Mouse (Mus musculus): ENCODE measurements around the gene Tmem120b. TPM values are rescaled to one million over a fixed set of nuclear protein-coding genes. Genes with fewer than 3 reads are reported as not detected.

The Tmem120b gene
- total and polyA plus RNA-seq, 2 experiments: 2.7 to 3.8 TPM

DNA sequence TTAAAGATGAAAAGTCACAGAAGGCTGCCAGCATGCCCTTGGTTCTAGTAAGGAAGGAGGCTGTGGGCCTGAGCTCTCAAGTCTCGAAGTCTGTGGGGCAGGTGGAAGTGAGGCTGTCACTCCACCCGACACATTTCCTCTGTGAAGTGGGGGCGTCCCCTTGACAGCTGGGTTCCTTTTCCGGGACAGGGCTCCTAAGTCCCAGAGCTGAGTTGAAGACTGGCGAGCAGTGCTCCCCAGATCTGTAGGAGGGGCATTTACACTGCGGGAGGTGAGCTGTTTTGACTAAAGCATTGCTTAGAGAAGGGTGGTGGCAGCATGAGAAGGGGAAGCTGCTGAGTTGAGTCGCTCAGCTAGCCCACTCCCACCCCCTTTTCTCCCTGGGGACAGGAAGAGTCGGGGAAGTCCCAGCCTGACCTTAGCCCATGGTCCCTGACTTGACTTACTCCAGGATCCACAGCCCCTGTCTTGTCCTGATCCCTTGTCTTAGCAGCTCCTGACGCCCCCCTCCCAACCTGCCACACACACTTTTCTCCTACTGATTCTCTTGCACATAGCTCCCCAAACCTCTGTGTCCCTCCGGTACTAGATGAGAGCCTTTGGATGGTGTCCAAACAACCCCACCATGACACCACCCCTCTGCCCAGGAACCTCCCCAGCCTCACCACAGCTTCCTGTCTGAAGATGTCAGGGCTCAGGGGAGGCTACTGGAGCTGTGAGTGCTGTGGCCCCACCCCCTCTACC lies 60.4 kb downstream of the Tmem120b start:
- H3K79me2 ChIP-seq (ENCODE audit: control insufficient read depth, insufficient read depth, low read length): no peaks in the 10 kb centered on the region
- peak; percentile 20 for DNase-seq (ENCODE audit: extremely low read depth, low read depth, low spot score)
- no peaks in the 10 kb centered on the region for H3K27me3 ChIP-seq (ENCODE audit: control insufficient read depth, insufficient read depth, low read length)
- 0 out of 2 replicates have a peak overlapping the region, but pooled peaks have one; percentile 8 for H3K9ac ChIP-seq (ENCODE audit: low read depth, low read length)
- H3K4me3 ChIP-seq (ENCODE audit: insufficient read depth, low read depth, low read length): no peak overlapping the region
- H3K36me3 ChIP-seq (ENCODE audit: control insufficient read depth, insufficient read depth, low read length): peaks cover 1% of the 10 kb centered on the region; the same call in 1 of the 2 replicates
- H3K4me1 ChIP-seq (ENCODE audit: control insufficient read depth, insufficient read depth, low read length): peaks cover 1% of the 10 kb centered on the region; the same call in 1 of the 2 replicates
- WGBS: 74% methylated on average over 10 of the region's 10 CpGs
- no peak for TF ChIP-seq POLR2A (IDR thresholded peaks at IDR 0.05; ENCODE audit: extremely low read depth, insufficient read depth, low read length)
- no peak for TF ChIP-seq CTCF (IDR thresholded peaks at IDR 0.05; ENCODE audit: low read depth, low read length)
- no peak overlapping the region for H3K27ac ChIP-seq (replicated peaks; ENCODE audit: insufficient read depth, low read depth, low read length)

- H3K9ac ChIP-seq (ENCODE audit: low read depth, low read length): no peak overlapping the region
- no peak for DNase-seq (ENCODE audit: extremely low read depth, low read depth, low spot score)
- H3K79me2 ChIP-seq (ENCODE audit: control insufficient read depth, insufficient read depth, low read length): no peaks in the 10 kb centered on the region
- peaks cover 6% of the 10 kb centered on the region for H3K4me1 ChIP-seq (ENCODE audit: control insufficient read depth, insufficient read depth, low read length)
- no peak overlapping the region for H3K4me3 ChIP-seq (ENCODE audit: insufficient read depth, low read depth, low read length)
- peaks cover 6% of the 10 kb centered on the region; the same call in 1 of the 2 replicates for H3K36me3 ChIP-seq (ENCODE audit: control insufficient read depth, insufficient read depth, low read length)
- WGBS: 90% methylated on average over 10 of the region's 10 CpGs
- no peaks in the 10 kb centered on the region for H3K27me3 ChIP-seq (ENCODE audit: control insufficient read depth, insufficient read depth, low read length)
- H3K27ac ChIP-seq (replicated peaks; ENCODE audit: insufficient read depth, low read depth, low read length): no peak overlapping the region
- TF ChIP-seq POLR2A (IDR thresholded peaks at IDR 0.05; ENCODE audit: extremely low read depth, insufficient read depth, low read length) (no peak), CTCF (IDR thresholded peaks at IDR 0.05; ENCODE audit: low read depth, low read length) (no peak)
Observed at GRCm38 (mm10) chr5:123129170-123129757, 61.0 kb downstream of the Tmem120b start.

DNA sequence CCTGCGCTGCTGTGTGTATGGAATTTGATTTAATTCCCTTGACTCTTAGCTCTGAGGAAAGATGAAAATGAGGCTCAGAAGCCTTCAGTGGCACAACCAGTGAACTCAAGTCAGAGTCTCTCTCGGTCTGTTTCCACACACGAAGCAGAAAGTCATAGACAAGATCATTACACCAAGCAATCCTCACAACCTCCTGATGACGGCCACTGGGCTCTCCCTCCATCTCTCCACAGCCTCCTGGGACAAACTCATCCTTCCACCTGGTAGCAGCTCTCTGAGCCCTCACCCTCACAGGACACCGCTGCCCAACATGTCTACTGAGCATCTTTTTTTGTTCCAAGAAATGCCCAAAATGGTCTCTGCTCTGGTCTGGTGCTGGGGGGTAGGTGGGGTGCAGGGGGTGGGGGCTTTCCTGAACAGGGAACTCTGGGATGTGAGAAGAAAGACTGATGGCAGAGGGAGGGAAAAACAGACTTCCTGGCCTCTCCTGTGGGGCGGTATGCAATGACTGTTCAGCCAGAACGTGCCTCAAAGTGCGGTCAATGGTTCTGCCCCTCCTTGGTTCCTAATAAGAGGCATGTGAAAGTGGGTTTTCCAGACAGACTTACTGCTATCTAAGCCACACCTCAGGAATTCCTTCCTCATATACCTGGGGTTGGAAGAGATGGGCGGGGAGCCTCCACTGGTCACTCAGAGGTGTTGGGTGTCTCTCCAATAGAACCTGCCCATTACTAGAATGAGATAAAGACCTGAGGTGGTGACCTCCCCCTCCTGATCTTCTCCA lies 62.0 kb downstream of the Tmem120b start:
- TF ChIP-seq POLR2A (IDR thresholded peaks at IDR 0.05; ENCODE audit: extremely low read depth, insufficient read depth, low read length): no peak
- no peak for TF ChIP-seq CTCF (IDR thresholded peaks at IDR 0.05; ENCODE audit: low read depth, low read length)
- Histone ChIP-seq H3K4me3 (ENCODE audit: insufficient read depth, low read depth, low read length) (no peak overlapping the region), H3K4me1 (ENCODE audit: control insufficient read depth, insufficient read depth, low read length) (peaks cover 14% of the 10 kb centered on the region), H3K9ac (ENCODE audit: low read depth, low read length) (no peak overlapping the region), H3K36me3 (ENCODE audit: control insufficient read depth, insufficient read depth, low read length) (peaks cover 6% of the 10 kb centered on the region; the same call in 1 of the 2 replicates), H3K27ac (replicated peaks; ENCODE audit: insufficient read depth, low read depth, low read length) (no peak overlapping the region), H3K79me2 (ENCODE audit: control insufficient read depth, insufficient read depth, low read length) (no peaks in the 10 kb centered on the region), H3K27me3 (ENCODE audit: control insufficient read depth, insufficient read depth, low read length) (no peaks in the 10 kb centered on the region)
- DNase-seq (ENCODE audit: extremely low read depth, low read depth, low spot score): no peak
- 96% methylated on average over 9 of the region's 9 CpGs for WGBS

DNA sequence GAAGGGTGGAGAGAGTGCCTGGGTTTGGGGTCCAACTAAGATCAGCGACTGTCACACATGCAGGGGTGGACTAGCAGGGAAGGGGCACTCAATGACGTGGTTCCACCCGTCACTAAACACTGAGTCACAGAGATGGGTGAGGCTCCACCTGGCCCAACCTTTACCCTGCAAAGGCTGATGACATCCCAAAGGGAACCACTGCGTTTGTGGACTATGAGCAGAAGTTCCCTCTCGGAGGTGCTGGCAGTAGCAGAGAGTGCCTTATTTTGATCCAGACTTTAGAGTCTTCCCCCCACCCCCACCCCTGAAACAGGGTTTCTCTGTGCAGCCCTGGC lies 62.6 kb downstream of the Tmem120b start:
- no peak overlapping the region for H3K4me3 ChIP-seq (ENCODE audit: insufficient read depth, low read depth, low read length)
- H3K9ac ChIP-seq (ENCODE audit: low read depth, low read length): no peak overlapping the region
- peaks cover 6% of the 10 kb centered on the region; the same call in 1 of the 2 replicates for H3K36me3 ChIP-seq (ENCODE audit: control insufficient read depth, insufficient read depth, low read length)
- 90% methylated on average over 5 of the region's 5 CpGs for WGBS
- DNase-seq (ENCODE audit: extremely low read depth, low read depth, low spot score): no peak
- no peaks in the 10 kb centered on the region for H3K27me3 ChIP-seq (ENCODE audit: control insufficient read depth, insufficient read depth, low read length)
- no peak for TF ChIP-seq POLR2A (IDR thresholded peaks at IDR 0.05; ENCODE audit: extremely low read depth, insufficient read depth, low read length)
- no peak for TF ChIP-seq CTCF (IDR thresholded peaks at IDR 0.05; ENCODE audit: low read depth, low read length)
- H3K79me2 ChIP-seq (ENCODE audit: control insufficient read depth, insufficient read depth, low read length): no peaks in the 10 kb centered on the region
- H3K27ac ChIP-seq (replicated peaks; ENCODE audit: insufficient read depth, low read depth, low read length): no peak overlapping the region
- peaks cover 15% of the 10 kb centered on the region for H3K4me1 ChIP-seq (ENCODE audit: control insufficient read depth, insufficient read depth, low read length)

DNA sequence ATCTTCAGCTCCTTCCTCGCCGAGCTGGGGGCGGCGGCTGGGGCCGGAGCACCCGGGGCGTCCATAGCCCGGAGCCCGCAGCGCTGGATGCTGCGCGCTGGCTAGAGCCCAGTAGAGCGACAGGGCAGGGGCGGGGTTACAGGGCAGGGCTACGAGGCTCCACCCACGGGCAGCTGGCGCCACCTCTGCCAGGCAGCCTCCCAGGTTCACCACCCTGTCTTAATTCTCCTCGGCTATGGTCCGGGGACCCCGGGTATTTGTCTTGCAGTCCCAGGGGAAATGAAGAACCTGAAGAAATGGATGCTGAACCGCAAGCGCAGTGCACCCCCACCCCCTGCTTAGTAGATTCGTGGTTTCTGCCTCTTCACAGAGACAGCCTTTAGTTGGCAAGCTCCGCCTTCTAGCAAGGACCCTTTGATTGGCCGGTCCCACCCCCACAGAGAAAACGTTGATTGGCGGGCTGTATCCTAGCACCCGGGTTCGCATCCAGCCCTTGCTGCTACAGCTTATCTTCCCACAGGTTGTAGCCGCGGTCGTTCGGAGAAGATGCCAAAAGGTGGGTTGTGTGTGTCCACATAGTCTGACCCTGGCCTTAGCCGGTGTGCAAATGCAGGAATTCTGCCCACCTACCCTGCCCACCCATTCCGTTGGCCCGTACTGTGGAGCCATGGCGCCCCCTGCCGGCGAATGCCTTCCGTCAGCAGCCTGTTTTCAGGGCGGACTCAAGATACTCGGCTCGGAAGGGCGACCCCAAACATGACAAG lies 64.3 kb downstream of the Tmem120b start, which contains the start of gene Rhof:
Gene Rhof (minus strand): TSS at position 385 of the 764 bp plus-strand sequence.
- WGBS: 2% methylated on average over 44 of the region's 44 CpGs
- peak within 1 kb of the TSS; percentile 16 for H3K27ac ChIP-seq (replicated peaks; ENCODE audit: insufficient read depth, low read depth, low read length)
- H3K79me2 ChIP-seq (ENCODE audit: control insufficient read depth, insufficient read depth, low read length): no peaks in the 10 kb centered on the region
- peaks cover 6% of the 10 kb centered on the region; the same call in 1 of the 2 replicates for H3K36me3 ChIP-seq (ENCODE audit: control insufficient read depth, insufficient read depth, low read length)
- peak within 1 kb of the TSS; percentile 27 for H3K4me3 ChIP-seq (ENCODE audit: insufficient read depth, low read depth, low read length)
- peaks cover 21% of the 10 kb centered on the region for H3K4me1 ChIP-seq (ENCODE audit: control insufficient read depth, insufficient read depth, low read length)
- no peaks in the 10 kb centered on the region for H3K27me3 ChIP-seq (ENCODE audit: control insufficient read depth, insufficient read depth, low read length)
- H3K9ac ChIP-seq (ENCODE audit: low read depth, low read length): peak within 1 kb of the TSS; percentile 18; the same call in 1 of the 2 replicates
- no peak for TF ChIP-seq POLR2A (IDR thresholded peaks at IDR 0.05; ENCODE audit: extremely low read depth, insufficient read depth, low read length)
- TF ChIP-seq CTCF (IDR thresholded peaks at IDR 0.05; ENCODE audit: low read depth, low read length): peak; percentile 90
- peak; percentile 79 for DNase-seq (ENCODE audit: extremely low read depth, low read depth, low spot score)
